Mouse (Mus musculus): ENCODE measurements around the gene Ryr3. TPM values are rescaled to one million over a fixed set of nuclear protein-coding genes. Genes with fewer than 3 reads are reported as not detected.

Ryr3 gene
- polyA plus RNA-seq, 1 experiment from 2014 or later, result 0.24 TPM

DNA sequence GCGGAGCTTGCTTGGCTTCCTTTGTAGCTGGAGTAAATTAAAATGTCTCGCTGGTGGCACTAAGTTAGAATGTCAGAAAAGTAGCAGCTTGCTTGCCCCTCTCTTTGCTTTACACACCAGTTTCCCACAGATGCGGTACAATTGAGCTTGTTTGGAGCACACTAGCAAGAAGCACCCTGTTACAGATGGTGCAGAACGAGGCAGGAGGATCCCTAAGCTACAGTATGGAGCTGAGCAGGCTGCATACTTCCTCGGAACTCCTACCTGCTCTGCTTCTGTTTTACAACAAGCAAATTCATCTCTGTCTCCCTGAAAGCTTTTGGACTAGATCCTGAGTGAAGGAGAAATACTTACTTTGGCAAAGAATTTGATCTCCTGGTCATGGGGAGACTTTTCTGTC lies 465.5 kb downstream of the Ryr3 start:
- 82% methylated on average over 5 of the region's 5 CpGs for WGBS
- Histone ChIP-seq H3K27ac (no peak overlapping the region), H3K27me3 (ENCODE audit: low read depth, poor library complexity, severe bottlenecking) (no peaks in the 10 kb centered on the region), H3K9me3 (replicated peaks) (no peaks in the 10 kb centered on the region), H3K36me3 (no peaks in the 10 kb centered on the region), H3K4me1 (no peaks in the 10 kb centered on the region), H3K4me3 (no peak overlapping the region)
- DNase-seq (ENCODE audit: low spot score), result peak; percentile 18

DNA sequence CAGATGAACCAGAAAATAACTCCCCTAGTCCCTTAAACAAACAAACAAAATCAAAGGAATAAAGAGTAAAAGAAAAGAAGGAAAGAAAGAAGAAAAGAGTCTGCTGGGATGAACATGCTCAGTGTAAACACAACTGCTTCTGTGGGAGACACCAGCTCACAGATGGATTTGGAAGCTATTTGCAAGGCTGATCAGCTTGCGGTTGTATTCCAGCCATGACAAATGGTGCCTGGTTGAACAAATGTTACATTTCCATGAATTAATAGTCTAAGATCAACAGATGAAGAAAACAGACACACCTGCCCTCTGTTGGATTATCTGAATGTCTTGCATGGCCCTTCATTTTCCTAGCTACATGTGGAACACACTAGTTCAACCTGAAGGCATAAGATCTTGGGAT lies 468.4 kb downstream of the Ryr3 start:
- Histone ChIP-seq H3K27ac (no peak overlapping the region), H3K4me3 (no peak overlapping the region), H3K4me1 (no peaks in the 10 kb centered on the region), H3K27me3 (ENCODE audit: low read depth, poor library complexity, severe bottlenecking) (no peaks in the 10 kb centered on the region), H3K36me3 (no peaks in the 10 kb centered on the region), H3K9me3 (replicated peaks) (no peaks in the 10 kb centered on the region)
- WGBS, result 97% methylated on average over 1 of the region's 1 CpGs
- DNase-seq (ENCODE audit: low spot score), result no peak

DNA sequence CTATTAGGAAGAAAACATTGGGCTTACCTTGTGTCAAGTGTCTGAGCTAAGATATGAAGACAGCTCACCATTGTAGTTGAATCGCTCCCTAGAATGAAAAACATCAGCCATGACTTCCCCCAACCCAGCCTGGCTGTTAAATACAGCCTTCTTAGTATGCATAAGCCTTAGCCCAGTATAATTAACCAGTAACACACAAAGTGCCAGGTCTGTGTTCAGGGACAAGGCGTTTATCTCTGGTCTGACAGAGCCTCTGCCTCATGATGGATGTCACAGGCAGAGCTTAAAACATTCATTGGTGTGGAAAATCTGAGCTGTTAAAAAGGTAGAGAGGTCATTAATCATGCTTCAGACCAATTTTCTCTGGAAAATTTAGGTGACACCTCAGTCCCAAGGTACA lies 484.0 kb downstream of the Ryr3 start:
- 66% methylated on average over 2 of the region's 2 CpGs for WGBS

DNA sequence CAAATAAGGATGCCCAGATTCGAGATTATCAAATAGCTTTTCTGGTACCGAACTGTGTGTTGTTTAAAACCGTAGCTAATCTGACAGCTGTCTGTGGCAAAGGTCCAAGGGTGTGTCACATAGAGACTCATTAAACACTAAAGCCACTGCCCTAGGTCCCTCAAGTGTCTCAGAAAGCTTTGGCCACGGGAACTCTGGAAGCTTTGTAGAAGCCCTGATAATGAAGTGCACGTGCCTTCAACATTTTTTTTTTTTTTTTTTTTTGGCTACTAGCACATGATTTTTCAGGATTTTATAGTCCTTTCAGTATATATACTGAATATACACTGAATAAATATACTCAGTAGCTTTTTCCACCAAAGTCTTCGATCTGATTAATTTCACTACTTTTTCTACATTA lies 489.1 kb downstream of the Ryr3 start:
- H3K4me3 ChIP-seq, result no peak overlapping the region
- H3K27me3 ChIP-seq (ENCODE audit: low read depth, poor library complexity, severe bottlenecking), result no peaks in the 10 kb centered on the region
- no peaks in the 10 kb centered on the region for H3K36me3 ChIP-seq
- no peak overlapping the region for H3K27ac ChIP-seq
- DNase-seq (ENCODE audit: low spot score), result no peak
- H3K9me3 ChIP-seq (replicated peaks), result no peaks in the 10 kb centered on the region
- 80% methylated on average over 6 of the region's 6 CpGs for WGBS
- H3K4me1 ChIP-seq, result no peaks in the 10 kb centered on the region

More for the DNA sequence above, 484.0 kb downstream of the Ryr3 start:
- no peak overlapping the region for H3K27ac ChIP-seq
- DNase-seq (ENCODE audit: low spot score), result no peak
- H3K36me3 ChIP-seq, result no peaks in the 10 kb centered on the region
- no peaks in the 10 kb centered on the region for H3K4me1 ChIP-seq
- H3K9me3 ChIP-seq (replicated peaks), result no peaks in the 10 kb centered on the region
- no peak overlapping the region for H3K4me3 ChIP-seq
- no peaks in the 10 kb centered on the region for H3K27me3 ChIP-seq (ENCODE audit: low read depth, poor library complexity, severe bottlenecking)

DNA sequence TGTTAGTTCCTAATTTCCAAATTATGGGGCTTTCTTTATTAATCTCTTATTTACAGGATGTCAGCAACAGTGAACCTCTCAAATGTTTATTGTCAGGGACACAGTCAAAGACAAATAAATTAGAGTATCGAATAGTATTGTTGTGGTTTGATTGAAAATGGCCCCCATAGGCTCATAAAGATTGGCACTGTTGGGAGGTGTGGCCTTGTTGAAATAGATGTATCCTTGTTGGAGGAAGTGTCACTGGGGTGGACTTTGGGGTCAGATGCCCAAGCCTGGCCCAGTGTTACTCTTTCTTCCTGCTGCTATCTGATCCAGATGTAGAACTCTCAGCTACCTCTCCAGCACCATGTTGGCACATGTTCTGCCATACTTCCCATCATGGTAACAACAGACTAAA lies 495.7 kb downstream of the Ryr3 start:
- H3K27ac ChIP-seq, result no peak overlapping the region
- no peaks in the 10 kb centered on the region for H3K27me3 ChIP-seq (ENCODE audit: low read depth, poor library complexity, severe bottlenecking)
- no peaks in the 10 kb centered on the region for H3K36me3 ChIP-seq
- no peak for DNase-seq (ENCODE audit: low spot score)
- 0 out of 2 replicates have a peak, but pooled peaks cover 4% of the 10 kb centered on the region for H3K4me1 ChIP-seq
- WGBS, result 94% methylated on average over 1 of the region's 1 CpGs
- no peak overlapping the region for H3K4me3 ChIP-seq
- no peaks in the 10 kb centered on the region for H3K9me3 ChIP-seq (replicated peaks)

DNA sequence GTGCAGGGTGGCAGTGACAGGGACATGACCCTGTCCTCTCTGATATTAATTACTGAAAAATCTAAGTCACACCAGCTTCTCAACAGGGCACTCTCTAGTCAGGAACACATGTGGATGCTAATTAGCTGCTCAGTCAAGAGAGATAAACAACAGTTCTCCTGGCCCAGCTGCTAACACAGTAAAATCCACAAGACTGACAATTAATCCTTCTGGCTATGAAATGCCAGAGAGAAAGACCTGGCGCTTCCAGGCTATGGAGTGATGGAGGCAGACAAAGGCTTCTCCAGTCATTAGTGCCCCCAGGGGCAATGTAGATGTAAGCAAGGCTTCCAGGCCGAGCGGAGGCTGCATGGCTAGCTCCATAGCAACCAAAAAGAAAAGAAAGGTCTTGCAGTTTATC lies 496.2 kb downstream of the Ryr3 start:
- H3K27ac ChIP-seq, result no peak overlapping the region
- 0 out of 2 replicates have a peak, but pooled peaks cover 4% of the 10 kb centered on the region for H3K4me1 ChIP-seq
- H3K27me3 ChIP-seq (ENCODE audit: low read depth, poor library complexity, severe bottlenecking), result no peaks in the 10 kb centered on the region
- no peak overlapping the region for H3K4me3 ChIP-seq
- no peaks in the 10 kb centered on the region for H3K36me3 ChIP-seq
- H3K9me3 ChIP-seq (replicated peaks), result no peaks in the 10 kb centered on the region
- WGBS, result 35% methylated on average over 3 of the region's 3 CpGs
- no peak for DNase-seq (ENCODE audit: low spot score)

DNA sequence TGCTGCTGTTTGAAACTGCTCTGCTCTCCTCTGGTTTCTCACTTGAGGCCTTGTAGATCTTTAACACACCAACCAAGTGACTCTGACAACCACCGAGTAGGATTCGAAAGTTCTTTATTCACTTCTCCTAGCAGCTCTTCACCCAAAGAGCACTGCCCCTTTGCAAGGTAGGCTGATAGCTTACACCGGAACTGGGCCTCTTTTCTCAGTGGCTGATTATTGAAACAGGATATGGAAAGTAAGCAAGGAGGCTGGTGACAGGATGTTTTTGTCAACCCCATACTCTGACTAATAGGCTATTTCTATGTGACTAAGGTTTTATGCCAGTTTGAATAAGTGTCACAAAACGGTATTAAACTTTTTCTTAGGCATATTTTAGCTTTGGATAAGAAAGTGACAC lies 502.2 kb downstream of the Ryr3 start:
- H3K4me3 ChIP-seq, result no peak overlapping the region
- DNase-seq (ENCODE audit: low spot score), result no peak
- no peaks in the 10 kb centered on the region for H3K27me3 ChIP-seq (ENCODE audit: low read depth, poor library complexity, severe bottlenecking)
- no peak overlapping the region for H3K27ac ChIP-seq
- H3K36me3 ChIP-seq, result no peaks in the 10 kb centered on the region
- H3K9me3 ChIP-seq (replicated peaks), result no peaks in the 10 kb centered on the region
- H3K4me1 ChIP-seq, result no peaks in the 10 kb centered on the region
- WGBS, result 75% methylated on average over 4 of the region's 4 CpGs

DNA sequence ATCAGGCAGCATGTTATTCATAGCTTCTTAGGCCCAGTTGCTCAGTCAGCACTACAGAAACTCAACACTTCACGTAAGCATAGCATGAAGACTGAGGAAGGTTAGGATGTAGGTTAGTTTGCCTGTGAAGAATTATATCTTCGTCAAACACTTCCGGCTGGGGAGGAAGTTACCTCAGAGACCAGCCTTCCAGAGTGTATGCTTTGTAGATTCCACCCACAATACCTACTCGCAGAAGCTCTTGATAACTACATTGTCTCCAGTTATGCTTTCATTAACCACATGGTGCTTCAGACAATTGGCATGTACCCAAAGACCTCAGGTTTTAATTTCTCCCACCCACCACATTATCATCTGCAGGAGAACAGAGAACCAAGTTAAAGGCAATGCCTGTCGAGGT lies 535.1 kb downstream of the Ryr3 start:
- no peak overlapping the region for H3K4me3 ChIP-seq

DNA sequence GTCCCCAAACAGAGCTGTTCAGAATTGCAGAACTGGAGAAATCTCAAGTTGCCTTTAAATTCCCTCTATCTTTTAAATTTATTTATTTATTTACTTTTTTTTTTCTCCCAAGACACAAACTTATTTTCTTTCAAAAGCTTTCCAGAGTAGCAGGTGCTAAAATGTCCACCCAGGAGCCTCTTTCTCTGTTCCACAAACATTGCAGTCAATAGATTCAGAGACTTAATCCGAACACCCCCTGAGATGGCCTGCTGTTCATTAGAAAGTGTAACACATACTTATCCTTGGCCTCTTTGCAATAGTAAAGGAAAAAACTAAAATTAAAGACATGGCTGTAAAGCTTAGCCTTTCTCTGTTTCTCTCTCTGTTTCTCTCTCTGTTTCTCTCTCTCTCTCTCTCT lies 539.6 kb downstream of the Ryr3 start:
- H3K4me3 ChIP-seq, result no peak overlapping the region
- H3K4me1 ChIP-seq, result peaks cover 4% of the 10 kb centered on the region; the same call in 1 of the 2 replicates
- H3K27me3 ChIP-seq (ENCODE audit: low read depth, poor library complexity, severe bottlenecking), result no peaks in the 10 kb centered on the region
- no peaks in the 10 kb centered on the region for H3K9me3 ChIP-seq (replicated peaks)
- no peak for DNase-seq (ENCODE audit: low spot score)
- H3K27ac ChIP-seq, result no peak overlapping the region
- WGBS, result 71% methylated on average over 1 of the region's 1 CpGs
- no peaks in the 10 kb centered on the region for H3K36me3 ChIP-seq

More for the DNA sequence above, 535.1 kb downstream of the Ryr3 start:
- DNase-seq (ENCODE audit: low spot score), result no peak
- peaks cover 15% of the 10 kb centered on the region for H3K4me1 ChIP-seq
- no peaks in the 10 kb centered on the region for H3K36me3 ChIP-seq
- no peaks in the 10 kb centered on the region for H3K27me3 ChIP-seq (ENCODE audit: low read depth, poor library complexity, severe bottlenecking)
- no peak overlapping the region for H3K27ac ChIP-seq
- H3K9me3 ChIP-seq (replicated peaks), result no peaks in the 10 kb centered on the region
- 89% methylated on average over 5 of the region's 5 CpGs for WGBS

DNA sequence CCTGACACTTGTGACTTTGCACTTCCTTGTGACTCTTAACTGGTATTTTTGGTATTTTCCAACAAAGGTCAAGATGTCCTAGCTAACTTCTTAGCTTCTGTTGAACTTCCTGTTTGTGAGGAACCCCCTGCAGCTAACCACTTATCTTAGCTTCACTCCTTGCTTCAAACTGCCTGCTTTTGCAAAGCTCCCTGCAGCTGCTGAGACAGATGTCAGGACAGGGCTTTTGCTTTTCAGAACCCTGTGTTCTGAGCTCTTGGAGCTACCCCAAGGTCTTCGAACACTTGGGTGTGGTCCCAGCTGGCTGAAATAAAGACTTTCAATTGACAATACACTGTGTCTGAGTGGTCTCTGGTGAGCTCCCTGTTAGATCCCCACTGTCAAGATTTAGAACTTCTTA lies 540.2 kb downstream of the Ryr3 start:
- Histone ChIP-seq H3K4me1 (peaks cover 4% of the 10 kb centered on the region; the same call in 1 of the 2 replicates), H3K27me3 (ENCODE audit: low read depth, poor library complexity, severe bottlenecking) (no peaks in the 10 kb centered on the region), H3K36me3 (no peaks in the 10 kb centered on the region), H3K9me3 (replicated peaks) (no peaks in the 10 kb centered on the region), H3K27ac (no peak overlapping the region), H3K4me3 (no peak overlapping the region)
- WGBS, result 70% methylated on average over 1 of the region's 1 CpGs
- DNase-seq (ENCODE audit: low spot score), result no peak

DNA sequence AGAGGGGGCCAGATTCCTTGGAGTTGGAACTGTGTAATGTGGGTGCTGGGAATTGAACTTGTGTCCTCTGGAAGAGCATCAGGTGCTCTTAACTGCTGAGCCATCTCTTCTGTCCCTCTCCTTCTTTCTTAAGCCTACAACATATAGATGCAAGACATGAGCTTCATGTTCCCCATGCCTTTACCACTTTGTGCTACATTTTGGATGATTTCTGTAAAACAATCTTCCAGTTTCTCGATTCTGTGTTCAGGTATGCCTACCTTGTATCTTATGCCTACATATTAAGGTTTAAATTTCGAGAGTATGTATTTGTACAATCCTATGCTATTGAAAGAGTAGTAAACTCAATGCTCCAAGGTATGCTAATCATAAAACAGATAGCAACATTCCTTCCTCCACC lies 540.7 kb downstream of the Ryr3 start:
- WGBS, result 82% methylated on average over 2 of the region's 2 CpGs
- H3K4me1 ChIP-seq, result peaks cover 4% of the 10 kb centered on the region; the same call in 1 of the 2 replicates
- no peak for DNase-seq (ENCODE audit: low spot score)
- no peaks in the 10 kb centered on the region for H3K36me3 ChIP-seq
- no peak overlapping the region for H3K27ac ChIP-seq
- no peak overlapping the region for H3K4me3 ChIP-seq
- no peaks in the 10 kb centered on the region for H3K9me3 ChIP-seq (replicated peaks)
- H3K27me3 ChIP-seq (ENCODE audit: low read depth, poor library complexity, severe bottlenecking), result no peaks in the 10 kb centered on the region

DNA sequence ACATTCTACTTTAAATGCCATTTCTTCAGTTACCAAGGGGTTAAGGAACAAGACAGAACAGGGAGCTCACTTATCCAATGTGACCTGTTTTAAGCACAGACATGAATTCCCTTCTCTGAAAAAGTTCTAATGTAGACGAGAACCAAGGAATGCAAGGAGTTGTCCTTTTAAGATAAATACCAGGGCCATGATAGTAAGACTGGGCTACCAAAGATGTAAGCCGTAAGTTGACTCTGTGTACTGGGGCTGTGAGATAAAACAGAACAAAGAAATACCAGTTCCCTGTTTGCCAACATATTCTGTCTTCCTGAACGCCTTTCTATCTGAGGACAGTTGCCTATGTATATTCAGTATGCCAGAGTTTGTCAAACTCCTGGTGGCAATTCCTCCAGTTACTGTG lies 547.4 kb downstream of the Ryr3 start:
- Histone ChIP-seq H3K27me3 (ENCODE audit: low read depth, poor library complexity, severe bottlenecking) (no peaks in the 10 kb centered on the region), H3K36me3 (no peaks in the 10 kb centered on the region), H3K27ac (no peak overlapping the region), H3K4me3 (no peak overlapping the region), H3K4me1 (no peaks in the 10 kb centered on the region), H3K9me3 (replicated peaks) (no peaks in the 10 kb centered on the region)
- 82% methylated on average over 3 of the region's 3 CpGs for WGBS
- no peak for DNase-seq (ENCODE audit: low spot score)

DNA sequence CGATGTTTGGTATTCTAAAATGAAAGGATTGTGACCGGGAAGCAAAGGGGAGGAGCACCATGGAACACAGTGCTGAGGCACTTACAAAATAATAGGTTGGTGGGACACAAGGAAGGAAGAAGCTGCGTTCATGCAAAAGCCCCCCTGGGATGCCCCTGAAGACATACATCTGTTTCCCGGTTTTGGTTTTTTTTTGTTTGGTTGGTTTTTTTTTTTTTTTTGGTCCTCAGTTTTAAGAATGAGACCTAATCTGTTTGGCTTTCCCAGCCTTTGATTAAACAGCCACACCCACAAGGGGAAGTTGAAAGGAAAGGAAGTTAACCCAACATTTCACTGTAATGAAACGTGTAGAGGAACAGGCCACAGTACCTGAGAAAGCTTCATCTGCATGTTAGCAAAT lies 560.8 kb downstream of the Ryr3 start:
- Histone ChIP-seq H3K27ac (no peak overlapping the region), H3K4me3 (no peak overlapping the region), H3K9me3 (replicated peaks) (no peaks in the 10 kb centered on the region), H3K4me1 (no peaks in the 10 kb centered on the region), H3K36me3 (no peaks in the 10 kb centered on the region), H3K27me3 (ENCODE audit: low read depth, poor library complexity, severe bottlenecking) (no peaks in the 10 kb centered on the region)
- 64% methylated on average over 5 of the region's 5 CpGs for WGBS
- DNase-seq (ENCODE audit: low spot score), result no peak

DNA sequence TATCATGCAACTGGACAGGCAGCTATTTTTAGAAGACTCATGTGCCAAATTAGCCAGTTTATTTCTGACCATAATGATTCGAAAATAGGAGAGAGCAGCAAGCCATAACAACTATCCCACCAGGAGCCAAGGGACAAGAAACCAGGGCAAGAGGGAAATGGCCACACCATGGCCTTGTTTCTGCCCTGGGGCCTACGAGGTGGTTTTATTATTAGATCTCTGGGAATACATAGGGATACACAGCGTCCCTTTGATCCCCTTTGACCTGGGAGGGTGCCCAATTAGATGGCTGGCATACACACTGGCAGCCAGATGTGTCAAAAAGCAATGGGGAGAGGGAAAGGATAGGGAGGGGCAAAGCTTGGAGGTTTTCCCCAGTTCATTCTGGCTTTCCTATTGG lies 563.1 kb downstream of the Ryr3 start:
- WGBS, result 78% methylated on average over 3 of the region's 3 CpGs
- Histone ChIP-seq H3K27ac (no peak overlapping the region), H3K27me3 (ENCODE audit: low read depth, poor library complexity, severe bottlenecking) (no peaks in the 10 kb centered on the region), H3K4me1 (no peaks in the 10 kb centered on the region), H3K9me3 (replicated peaks) (no peaks in the 10 kb centered on the region), H3K36me3 (no peaks in the 10 kb centered on the region), H3K4me3 (no peak overlapping the region)
- no peak for DNase-seq (ENCODE audit: low spot score)
